Mouse (Mus musculus) cerebellum, postnatal 36 days (tissue): ENCODE data around the gene Eif2ak1.

Source experiments
- DNase-seq, 2 experiments: peaks; one replicate each; pipeline ENCODE4 v3.0.0; 2021 to 2022; ENCODE audit warnings: mixed read lengths in 2 of 2

Gene Eif2ak1

GRCm38 (mm10) chr5:143902111-143902510, 84.5 kb downstream of the Eif2ak1 start:
- no peak for DNase-seq

DNA sequence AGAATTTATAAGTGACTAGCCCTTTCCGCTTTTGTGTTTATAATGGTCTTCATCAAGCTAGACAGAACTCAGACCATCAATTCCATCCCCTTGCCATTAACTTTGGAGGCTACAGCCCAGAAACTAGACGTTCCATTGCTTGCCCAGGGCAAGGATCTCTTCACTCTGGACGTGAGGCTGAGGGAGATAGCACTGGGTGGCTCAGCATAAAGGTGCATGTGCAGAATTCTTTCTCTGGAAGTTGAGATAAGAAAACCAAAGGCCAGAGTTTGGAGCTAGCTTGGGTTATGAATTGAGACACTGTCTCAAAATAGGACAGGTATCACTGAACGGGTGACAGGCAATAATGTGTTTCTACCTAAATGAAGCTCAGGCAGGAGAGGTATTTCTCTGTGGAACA, 86.2 kb downstream of the Eif2ak1 start:
- DNase-seq, result no peak

DNA sequence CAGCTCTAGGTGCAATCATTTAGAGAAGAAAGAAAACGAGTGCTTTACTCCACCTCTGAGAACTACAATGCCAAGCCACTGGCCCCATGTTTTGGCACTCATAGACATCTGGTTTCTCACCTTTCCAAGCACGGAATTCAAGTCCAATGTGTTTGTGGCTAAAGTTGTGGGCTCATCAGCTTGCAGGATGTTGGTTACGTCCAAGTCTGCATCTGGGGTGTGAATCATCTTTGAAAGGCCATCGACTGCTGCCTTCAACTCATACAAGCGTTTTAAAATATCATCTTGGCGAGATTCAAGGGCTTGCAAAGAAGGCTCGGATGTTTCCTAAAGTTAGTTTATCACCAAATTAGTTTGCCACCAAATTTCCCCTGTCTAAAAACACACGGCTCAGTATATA, 88.8 kb downstream of the Eif2ak1 start:
- no peak for DNase-seq

DNA sequence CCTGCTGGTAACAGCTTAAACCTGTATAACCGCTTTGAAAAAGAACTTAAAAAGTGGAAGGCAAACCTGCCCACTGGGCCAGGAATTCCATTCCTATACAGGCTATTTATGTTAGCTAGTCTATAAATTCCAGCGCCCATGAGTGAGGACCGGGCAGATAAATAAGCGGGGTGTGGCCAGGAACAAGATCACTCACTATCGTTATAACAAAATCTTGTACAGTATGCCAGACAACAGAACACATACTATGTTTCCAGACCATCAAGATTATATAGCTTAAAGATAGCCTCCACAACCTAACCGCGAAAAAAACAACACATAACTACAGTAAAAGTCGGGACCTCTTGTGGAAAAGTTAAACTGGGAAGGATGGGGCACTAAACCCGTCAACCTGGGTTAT, 91.3 kb downstream of the Eif2ak1 start:
- no peak for DNase-seq

DNA sequence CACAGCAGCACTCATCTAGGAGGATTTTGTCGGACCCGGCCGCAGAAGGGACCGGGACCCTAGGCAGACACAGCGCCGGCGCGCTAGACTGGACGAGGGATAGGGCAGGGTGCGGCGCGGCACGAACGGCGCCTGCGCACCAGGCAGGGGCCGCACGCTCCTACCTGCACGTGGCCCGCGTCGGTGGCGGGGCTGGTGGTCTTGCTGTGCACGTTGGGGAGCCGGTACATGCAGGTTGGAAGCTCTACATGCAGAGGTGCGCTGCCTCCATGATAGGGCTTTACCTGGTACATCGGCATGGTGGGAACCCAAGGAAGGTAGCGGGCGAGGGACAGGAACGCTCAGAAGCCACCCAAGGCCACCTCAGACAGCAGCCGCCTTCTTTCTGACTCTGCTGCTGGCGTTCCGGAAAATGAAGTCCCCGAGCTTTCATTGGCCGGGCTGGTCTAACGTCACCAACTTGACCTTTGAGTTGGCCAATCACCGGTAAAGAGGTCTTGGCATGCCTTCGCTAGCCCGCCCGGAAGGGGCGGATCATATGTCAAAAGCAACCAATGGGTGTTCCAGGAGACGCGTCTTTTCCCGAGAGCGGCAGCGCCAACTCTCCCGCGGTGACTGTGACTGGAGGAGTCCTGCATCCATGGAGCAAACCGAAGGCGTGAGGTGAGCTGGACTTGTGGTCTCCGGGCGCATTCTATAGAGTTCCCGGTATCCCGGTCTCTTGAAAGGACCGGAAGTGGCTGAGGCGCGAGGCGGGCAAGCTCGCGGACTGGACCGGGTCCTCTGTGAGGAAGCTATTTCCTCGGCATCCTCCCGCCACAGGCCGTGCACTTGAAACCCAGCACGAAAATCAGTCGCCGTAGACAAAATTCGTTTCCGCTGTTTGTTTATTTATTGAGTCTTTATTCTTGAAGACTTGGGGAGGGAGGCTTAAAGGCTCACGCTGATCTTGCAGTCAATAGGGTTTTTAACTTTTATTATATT, 92.1 kb downstream of the Eif2ak1 start, which contains the start of the genes Aimp2 and Pms2:
Aimp2 (minus strand) TSS at position 431 of the 984 bp plus-strand sequence.
Pms2 (plus strand) TSS at position 548 of the 984 bp plus-strand sequence.
- peak; percentile 95 to 96 for DNase-seq

- DNase-seq, result no peak
Observed at GRCm38 (mm10) chr5:143916221-143916620, 98.6 kb downstream of the Eif2ak1 start.

DNA sequence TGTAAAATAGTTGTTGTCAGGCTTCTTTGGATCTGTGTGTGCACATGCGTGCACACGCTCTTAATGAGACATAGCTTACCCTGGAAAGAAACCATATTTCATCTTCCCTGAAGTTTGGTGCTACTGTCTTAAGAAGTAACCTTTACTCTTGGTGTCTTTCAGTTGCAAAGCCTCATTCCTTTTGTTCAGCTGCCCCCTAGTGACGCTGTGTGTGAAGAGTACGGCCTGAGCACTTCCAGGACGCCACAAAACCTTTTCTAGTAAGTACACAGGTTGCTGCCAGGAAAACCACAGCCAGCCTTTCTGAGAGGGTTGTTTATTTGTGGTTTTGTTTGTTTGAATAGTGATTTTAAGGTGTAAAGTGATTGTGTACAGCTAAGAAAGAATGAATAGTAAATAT, 99.8 kb downstream of the Eif2ak1 start:
- peak; percentile 14 to 32 for DNase-seq

DNA sequence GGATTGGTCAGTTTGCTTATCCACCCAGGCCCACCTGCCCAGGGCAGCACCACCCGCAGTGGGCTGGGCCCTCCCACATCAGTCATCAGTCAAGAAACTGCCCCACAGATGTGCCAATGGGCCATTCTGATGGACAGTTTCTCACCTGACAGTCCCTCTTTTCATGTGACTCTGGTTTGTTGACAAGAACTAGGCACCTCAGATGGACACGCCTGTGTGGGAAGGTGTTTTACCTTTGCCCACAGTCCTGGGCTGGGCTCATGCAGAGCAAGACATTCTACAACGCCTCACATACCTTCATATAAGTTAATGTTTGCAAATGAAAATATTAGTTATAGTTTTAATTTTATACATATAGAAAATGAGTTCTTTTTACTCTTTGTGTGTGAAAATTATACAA, 100.5 kb downstream of the Eif2ak1 start:
- DNase-seq, result no peak

DNA sequence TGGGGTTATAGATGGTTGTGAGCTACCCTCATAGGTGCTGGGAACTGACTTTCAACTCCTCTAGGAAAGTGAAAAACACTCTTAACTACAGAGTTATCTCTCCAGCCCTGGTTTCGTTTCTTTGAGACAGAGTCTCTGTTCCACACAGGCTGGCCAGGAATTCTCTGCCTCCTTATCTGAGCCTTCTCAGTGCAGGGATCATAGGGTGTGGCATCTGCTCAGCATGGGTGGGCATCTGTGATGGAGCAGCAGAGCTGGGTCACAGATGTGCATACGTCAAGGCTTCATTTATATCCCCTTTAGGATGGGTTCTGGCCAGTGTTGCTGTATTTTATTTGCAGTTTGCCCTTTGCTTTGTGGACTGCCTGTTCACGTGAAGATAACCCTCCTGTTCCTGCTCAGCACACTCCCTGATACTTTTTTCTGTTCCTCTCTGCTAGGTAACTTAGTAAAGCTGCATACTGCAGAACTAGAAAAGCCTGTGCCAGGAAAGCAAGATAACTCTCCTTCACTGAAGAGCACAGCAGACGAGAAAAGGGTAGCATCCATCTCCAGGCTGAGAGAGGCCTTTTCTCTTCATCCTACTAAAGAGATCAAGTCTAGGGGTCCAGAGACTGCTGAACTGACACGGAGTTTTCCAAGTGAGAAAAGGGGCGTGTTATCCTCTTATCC, 107.3 kb downstream of the Eif2ak1 start:
- no peak for DNase-seq

DNA sequence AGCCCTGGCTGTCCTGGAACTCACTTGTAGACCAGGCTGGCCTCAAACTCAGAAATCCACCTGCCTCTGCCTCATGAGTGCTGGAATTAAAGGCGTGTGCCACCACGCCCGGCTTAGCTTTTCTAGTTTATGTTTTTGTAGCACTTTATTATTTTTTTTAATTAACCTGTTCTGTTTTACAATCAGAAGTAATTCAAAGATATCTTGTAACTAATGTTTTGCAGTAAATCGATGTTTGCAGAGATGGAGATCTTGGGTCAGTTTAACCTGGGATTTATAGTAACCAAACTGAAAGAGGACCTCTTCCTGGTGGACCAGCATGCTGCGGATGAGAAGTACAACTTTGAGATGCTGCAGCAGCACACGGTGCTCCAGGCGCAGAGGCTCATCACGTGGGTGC, 110.3 kb downstream of the Eif2ak1 start, which contains the start of gene Gm42421:
Gm42421 (plus strand) TSS at position 301 of the 400 bp plus-strand sequence.
- DNase-seq, result no peak

DNA sequence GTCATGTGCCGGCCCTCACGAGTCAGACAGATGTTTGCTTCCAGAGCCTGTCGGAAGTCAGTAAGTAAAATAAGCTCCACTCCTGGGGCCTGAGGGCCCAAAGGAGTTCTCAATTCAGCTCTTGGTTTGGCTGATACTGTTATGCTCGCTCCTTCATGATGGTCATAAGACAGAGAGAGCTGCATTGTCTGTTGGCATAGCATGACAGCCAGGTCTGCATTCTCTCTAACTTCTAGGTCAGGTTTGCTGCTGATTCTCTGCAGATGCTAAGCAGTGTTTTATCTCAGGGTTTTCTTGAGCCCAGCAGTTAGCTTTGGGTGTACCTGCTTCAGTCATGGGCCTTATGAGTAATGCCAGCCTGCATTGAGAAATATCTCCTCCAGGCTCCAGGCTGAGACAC, 111.7 kb downstream of the Eif2ak1 start:
- DNase-seq, result no peak

DNA sequence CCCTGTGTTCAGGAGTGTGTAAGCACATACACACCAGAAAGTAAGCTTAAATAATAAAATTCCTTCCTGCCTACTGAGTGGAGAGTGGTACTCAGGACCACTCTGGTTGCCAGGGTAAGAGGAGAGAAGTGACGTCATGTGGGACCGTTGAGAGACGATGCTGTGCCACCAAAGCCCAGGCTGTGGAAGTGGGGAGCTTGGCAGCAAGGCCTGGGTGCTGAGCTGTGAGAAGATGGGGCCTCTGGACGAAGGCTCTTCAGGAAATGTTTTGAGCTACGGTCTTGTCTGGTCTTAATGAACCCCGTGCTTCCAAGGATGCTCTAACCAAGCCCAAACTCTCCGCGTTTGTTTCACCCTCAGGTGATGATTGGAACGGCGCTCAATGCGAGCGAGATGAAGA, 113.1 kb downstream of the Eif2ak1 start:
- no peak for DNase-seq

DNA sequence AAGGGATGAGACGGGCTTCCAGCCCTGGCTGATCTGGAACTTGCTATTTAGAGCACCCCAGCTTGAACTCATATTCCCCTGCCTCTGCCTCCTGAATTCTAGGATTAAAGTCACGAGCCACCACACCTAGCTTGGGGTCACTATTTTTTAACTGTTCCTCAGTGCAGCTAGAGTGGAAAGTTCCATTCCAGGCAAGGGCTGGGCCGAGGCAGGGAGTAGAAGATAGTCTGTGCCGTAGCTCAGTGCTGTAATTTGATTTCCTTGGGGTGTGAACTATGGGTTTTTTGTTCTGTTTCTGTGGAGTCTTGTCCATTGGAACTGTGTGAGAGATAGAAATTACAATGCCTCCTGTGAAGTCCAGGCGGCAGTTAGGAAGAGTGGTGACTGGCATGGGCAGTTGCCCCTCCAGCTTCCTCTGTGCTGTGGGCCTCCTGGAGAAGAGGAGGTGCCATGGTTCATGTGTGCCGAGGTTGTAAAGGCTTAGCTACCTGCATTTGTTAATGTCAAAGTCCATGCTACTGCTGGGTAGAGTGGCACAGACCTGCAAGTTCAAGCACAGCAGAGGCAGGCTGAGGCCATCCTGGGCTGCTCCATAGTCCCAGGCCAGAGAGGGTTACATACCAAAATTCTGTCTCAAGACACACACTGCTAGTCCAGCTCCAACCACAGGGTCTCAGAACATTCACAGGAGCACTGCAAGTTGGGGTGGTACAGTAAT, 114.4 kb downstream of the Eif2ak1 start:
- DNase-seq, result no peak

DNA sequence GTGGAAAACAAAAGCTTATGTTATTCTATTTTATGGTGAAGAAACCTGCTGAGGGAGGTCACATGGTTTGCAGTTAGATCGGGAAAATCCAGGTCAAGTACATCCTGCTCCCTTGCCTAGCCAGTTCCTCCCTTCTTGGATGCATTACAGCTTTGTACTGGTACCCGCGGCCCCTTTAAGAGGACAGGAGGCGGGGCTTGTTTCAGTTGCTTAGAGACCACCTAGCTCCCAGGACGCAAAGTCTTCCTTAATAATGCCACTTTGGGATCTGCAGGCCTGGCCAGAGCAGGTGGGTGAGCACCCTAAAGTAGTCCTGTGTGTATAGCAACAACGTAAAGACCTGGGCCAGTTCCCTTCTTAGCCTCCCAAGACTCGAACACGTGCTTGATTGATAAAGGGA, 115.2 kb downstream of the Eif2ak1 start, which contains the start of gene Rsph10b:
Rsph10b (plus strand) TSS at position 205 of the 400 bp plus-strand sequence.
- no peak for DNase-seq

GRCm38 (mm10) chr5:143933414-143933813, 115.8 kb downstream of the Eif2ak1 start:
- peak in 1 of 2 experiments; percentile 7 for DNase-seq

GRCm38 (mm10) chr5:143933875-143934274, 116.3 kb downstream of the Eif2ak1 start:
- DNase-seq, result no peak

DNA sequence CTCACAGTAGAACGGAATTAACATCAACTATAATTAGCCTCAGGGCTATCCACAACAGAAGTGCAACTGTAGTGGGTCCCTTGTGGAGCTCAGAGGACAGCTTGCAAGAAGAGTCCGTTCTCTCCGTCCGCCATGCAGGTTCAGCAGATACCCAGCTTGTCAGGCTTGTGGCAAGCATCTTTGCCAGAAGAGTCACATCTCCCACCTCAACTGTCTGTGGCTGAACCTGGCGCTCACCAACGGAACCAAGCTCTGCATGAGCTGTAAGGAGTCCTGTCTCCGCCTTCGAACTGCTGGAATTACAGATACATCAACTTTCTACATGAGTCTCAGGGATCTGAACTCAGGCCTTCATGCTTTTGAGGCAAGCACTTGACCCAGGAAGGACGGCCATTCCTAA, 118.6 kb downstream of the Eif2ak1 start:
- no peak for DNase-seq

- DNase-seq, result no peak
Observed at GRCm38 (mm10) chr5:143941588-143941987, 124.0 kb downstream of the Eif2ak1 start.

DNA sequence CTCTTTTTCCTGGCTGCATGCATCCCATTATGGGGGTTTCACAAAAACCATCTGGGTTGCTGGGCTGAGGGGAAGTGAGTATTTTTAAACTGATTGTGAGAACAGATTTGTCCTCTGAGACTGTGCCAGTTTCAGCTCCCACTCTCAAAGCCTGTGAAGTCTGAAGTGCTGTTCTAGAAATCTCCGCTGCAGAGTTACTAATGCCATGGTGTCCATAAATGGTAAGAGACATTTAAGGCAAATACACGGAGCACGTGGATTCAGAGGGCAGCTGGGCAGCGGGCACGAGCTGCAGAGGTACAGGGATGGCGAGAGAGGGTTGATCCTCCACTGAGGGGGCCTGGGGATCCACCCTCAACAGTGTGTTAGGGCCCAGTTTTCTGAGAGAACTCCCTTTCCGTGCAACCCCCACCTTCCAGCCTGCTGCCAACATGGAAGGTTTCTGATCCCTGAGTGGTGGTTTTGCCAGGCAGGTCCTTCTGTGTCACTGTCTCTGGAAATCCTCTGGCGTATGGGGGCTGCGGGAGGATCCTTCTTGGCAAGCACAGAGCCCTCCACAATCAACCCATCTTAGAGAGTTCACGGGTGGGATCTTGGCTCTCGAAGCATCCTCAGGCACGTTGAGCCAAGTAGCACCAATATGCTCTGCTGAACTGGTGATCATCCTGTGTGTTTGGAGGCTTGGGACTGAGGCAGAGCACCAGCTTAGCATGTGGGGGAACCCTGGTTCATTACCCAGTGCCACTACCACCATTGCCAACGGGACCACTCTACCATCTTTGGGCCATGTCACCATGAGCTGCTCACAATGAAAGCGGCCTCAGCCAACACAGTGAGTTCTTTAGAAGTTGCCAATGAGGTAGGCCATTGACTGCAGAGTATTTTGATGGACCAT, 125.9 kb downstream of the Eif2ak1 start:
- DNase-seq, result no peak

DNA sequence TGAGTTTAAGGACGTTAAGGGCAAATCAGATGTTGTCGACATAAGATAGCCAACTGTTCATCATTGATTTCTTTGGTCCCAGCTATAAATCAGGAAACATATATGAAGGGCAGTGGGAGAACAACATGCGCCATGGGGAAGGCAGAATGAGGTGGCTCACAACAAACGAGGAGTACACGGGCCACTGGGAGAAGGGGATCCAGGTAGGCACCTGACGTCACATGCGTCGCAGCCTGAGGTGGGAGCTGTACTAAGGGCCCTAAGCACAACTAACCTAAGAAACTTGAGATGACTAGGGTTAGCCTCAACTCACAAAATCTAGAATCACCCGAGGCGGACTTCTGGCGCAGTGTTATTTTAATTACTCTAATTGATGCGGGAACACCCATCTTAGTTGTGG, 130.8 kb downstream of the Eif2ak1 start:
- no peak for DNase-seq

DNA sequence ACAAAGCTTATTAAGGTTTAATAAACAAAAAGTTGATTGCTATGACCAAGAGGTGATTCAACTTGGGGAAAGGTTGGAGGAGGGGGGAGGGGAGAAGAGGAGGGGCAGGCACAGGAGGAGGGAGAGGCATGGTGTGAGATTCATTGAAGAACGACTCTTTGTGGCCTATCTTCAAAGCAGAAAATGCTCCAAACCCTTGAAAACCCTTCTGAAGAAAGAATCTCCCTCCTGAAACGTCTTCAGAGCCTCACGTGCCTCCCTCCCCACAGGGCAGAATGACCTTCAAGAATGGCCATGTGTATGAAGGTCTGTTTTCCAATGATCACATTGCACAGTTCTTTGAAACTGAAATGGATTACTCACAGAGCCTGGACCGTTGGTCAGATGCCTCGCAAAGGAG, 132.4 kb downstream of the Eif2ak1 start:
- no peak for DNase-seq
